Mouse (Mus musculus): ENCODE data around the gene Slc46a2.

DNA sequence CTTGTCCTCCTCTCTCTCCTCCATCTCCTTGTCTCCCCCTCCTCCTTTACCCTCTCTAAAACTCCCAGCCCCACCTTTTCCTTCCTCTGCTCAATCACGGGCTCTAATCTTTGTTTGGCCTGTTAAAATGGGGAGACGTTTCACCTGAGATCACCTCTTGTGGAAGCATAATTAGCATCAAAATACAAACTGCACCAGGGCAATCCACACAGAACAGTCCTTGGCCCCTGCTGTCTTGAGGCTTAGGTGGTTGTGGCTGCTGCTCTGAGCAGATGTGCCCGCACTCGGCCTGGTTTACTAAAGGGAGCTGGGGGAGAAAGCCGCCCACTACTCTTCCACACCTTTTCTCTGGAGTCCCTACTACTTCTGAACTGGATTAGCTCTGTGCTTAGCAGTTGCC lies 18.9 kb downstream of the Slc46a2 start:
- TF ChIP-seq CTCF (IDR thresholded peaks at IDR 0.05; ENCODE audit: low read depth, low read length): no peak
- no peak for TF ChIP-seq POLR2A (IDR thresholded peaks at IDR 0.05; ENCODE audit: borderline replicate concordance, low read depth, low read length)

Data from bone marrow macrophage, adult 2 months (primary cell).